Mouse (Mus musculus) cerebral cortex, adult 2 months (tissue): Measurements from ENCODE around the gene Actr1b.

Source experiments
- WGBS: fragments of 180-500 bp; shearing (Covaris S2); methylation state at CpG from one replicate; pipeline ENCODE4 v1.1.7; 2018; 5-methylcytosine and 5-hydroxymethylcytosine counted together

Gene Actr1b

GRCm38 (mm10) chr1:36655039-36655438, 59.2 kb downstream of the Actr1b start:
- 82% methylated on average over 5 of the region's 5 CpGs for WGBS
